Mouse (Mus musculus): ENCODE measurements at regions not wholly inside any gene's neighbourhood (a gene's known extent, or its start where the extent isn't known, plus 50 kb on each side); places are given as distances from the start of the nearest gene placed in this dataset.

DNA sequence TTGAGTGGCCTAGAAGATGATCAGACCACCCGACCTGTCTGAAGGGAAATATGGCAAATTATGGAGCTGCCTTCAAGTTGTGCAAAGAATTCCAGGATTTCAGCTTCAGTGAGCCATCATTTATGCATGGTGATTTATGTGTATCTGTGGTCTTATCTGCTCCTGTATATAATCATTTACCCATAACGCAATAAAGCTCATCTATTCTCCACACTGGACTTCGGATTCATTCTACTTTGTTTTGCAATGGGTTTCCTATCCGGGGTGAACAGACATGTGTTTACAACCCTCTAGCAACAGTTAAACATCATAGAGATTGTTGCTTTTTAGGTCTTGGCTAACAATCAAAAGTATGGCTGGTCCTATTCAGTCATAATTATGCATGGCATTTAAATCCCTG, 145.1 kb downstream of the Pcdh10 start:
- DNase-seq: no peak

DNA sequence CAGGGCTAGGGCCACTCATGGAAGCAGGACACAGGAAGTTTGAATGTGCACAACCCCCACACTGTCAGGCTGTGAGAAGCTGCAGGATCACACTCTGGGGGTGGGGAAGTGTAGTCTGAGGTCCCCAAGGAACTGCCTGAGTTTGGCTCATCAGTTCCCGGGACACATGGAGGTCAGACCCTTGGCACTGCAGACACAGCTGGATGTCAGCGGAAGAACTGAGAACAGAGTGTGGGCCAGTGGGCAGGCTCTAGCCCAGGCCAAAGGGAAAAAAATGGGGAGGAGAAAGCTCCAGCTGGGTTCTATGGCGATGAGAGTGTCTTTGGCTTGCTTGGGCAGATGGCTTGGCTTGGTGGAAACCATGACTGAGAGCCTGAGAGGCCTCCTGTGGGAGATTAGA, 168.9 kb downstream of the Pcdh10 start:
- no peak for DNase-seq

DNA sequence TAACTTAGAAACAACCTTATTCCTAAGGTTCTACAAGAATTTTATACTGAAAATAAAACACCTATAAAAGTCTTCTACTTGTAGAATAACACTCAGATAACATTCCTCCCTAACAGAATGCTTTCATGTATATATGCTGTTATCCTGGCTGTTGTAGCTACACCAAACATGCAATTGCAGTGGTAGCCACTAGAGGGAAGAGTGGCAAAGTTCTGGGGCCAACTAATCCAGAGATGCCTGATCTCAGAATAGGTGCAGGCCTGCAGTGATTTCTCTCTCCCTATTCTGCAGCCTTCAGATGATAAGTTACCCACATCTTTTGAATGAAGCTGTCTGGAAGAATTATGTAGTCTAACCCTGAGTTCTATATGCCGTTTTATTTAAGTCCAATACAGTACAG, 177.5 kb downstream of the Pcdh10 start:
- peak; percentile 25 for DNase-seq

DNA sequence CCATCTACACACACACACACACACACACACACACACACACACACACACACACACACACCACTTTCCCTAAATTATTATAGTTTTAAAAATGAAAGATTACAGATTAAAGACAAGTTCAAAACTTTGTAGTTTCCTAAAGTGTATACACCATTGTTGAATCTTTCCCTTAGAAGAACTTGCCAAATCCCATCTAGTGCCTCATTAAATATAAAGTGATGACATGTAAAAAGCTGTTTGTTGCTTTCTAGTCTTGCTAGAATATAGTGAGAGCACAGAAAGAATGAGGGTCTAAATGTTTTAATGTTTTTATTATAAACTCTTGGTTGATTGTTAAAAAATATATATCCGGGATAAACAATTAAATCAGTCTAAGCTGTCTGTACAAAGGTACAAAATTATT, 194.8 kb downstream of the Pcdh10 start:
- DNase-seq: no peak

DNA sequence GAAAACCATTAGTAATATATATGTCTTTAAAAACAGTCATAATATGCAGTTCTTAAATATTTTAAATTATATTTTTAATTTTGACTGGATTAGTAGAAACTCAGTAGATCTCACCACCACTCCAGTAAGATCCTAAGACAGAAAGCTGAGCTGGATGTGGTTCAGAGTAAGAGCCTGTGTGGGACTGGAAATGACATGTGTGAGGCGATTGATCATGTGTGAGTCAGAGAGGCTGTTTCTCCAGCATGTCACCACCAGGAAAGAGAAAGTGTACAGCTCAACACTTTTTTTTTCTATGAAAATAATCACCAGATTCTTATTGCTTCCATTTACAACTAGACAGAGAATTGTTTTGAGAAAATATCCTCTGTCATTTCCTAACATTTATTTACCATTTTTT, 198.8 kb downstream of the Pcdh10 start:
- no peak for DNase-seq

DNA sequence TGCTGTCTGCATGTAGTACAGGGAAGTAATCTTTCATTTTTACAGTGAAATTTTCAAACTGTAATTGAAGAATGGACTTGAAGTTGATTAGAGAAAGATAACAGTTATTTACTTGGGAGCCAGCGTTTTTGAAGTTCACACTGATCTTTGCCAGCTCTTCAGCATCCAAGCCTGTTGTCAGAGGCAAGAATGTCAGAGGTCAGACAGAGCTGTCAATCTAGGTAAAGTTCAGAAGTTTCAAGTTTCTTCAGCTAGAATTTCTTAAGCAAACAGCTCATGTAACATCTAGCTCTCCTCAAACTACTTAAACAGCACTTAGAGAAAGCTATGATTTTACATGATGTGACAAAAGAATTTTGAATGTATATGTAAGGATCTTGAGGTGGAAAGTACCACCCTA, 215.4 kb downstream of the Pcdh10 start:
- DNase-seq: no peak

DNA sequence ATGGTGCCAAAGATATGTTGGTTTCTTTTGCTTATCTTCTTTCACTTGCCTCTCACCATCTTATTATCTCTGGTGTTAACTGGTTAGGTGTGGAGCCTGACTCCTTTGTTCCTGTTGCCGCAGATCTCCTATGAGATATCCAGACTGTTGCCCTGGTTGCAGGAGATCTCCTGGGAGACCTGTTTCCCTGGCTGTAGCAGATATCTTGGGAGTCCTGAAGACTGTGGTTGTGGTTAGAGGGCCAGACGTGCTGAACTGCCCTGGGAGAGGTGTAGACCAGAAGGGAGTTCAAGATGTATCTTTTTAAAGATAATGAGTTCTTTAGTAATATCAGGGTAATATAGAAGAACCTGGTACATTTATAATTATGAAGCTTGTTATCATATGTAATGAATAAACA, 224.1 kb downstream of the Pcdh10 start:
- DNase-seq: no peak

DNA sequence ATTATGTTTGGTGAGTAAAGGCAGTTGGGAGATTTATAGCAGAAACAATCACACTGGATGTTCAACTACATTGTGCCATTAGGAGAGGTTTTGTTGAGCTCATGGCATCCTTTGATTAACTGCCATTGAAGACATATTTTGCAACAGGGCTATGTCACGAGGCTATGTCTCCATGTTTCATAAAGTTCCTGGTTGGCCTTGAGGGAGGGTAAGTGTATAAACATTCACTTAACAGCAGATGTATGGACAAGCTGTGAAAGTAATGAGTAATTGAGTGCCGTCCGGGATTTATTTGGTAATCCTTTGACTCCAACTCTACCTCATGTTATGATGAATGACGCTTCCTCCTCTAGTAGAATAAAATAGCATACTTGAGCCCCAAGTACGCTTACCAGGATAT, 225.0 kb downstream of the Pcdh10 start:
- no peak for DNase-seq

DNA sequence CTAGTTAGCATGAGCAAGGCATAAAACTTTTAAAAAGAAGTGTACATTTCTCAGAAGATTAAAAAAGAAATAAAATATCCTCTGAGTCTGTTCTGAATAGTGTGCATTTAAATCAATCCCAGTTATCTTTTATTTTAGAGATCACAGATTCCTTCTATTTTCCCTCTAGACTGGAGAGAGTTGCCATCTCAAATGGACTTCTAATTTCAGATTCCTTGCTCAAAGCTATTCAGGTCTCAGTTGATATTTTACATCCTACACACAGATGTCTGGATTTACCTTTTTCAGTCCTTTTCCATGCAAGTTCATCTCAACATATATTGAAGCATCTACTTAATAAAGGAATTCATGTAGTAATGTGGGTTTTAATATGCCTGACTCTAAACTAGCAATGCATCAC, 242.5 kb downstream of the Pcdh10 start:
- no peak for DNase-seq

DNA sequence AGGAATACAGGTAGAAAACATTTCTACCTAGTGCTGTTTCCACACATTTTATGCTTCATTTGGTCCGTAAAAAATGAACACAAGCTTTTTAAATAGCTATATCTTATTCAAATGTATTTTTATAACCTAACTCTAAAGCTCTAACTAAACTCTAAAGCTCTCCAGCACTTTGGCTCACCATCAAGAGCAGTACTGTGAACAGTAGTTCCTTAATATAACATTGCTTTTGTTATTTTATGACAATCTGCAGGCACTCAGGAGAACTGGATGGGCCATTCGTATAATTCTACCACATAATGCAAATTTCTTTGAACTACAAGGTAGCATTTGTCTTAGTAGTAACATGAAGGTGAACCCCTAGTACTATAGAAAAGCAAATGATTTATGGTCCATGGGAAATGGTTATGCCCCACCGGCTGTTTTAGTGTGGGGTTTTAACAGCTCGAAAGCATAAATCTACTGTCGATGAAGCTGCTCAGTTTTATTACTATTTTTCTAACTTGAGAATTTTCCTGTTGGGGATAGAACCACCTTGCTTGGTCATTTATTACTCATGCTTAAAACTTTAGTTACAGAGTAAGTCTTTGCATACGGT, 267.8 kb downstream of the Pcdh10 start:
- no peak for DNase-seq

DNA sequence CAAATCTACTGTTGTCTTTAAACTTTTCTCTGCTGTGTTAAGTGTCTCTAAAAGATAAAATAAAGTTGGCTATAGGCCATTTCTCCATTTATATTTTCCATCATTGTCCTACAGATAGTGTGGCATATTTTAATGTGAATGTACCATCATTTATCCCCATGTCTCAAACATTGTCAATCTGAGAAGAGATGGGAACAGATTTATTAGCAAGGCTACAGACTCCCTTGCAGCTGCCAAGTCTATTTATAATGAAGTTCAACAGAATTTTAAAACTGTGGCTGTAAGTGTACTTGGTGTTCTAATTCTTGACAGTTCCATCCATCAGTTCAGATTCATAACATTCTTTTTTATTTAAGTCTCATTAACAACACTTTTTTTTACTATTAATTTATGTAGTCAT, 271.2 kb downstream of the Pcdh10 start:
- DNase-seq: no peak

DNA sequence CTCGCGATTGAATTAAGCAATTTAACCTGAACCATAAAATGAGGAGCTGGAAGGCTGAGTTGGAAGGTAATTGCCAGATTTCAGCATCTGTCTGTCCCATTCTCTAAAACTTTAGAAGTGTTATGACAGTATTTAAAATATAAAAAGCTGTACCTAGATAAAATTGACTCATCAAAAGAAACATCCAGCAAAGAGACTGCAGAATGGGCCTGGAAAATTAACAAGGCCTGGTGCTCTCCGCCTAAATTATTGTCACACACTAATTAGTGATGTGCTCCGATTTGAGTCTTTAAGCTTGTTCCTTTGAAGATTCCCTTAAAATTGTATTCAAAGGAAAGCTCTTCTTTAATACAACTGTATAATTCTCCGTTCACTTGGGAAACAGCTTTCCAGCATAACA, 278.8 kb downstream of the Pcdh10 start:
- no peak for DNase-seq

DNA sequence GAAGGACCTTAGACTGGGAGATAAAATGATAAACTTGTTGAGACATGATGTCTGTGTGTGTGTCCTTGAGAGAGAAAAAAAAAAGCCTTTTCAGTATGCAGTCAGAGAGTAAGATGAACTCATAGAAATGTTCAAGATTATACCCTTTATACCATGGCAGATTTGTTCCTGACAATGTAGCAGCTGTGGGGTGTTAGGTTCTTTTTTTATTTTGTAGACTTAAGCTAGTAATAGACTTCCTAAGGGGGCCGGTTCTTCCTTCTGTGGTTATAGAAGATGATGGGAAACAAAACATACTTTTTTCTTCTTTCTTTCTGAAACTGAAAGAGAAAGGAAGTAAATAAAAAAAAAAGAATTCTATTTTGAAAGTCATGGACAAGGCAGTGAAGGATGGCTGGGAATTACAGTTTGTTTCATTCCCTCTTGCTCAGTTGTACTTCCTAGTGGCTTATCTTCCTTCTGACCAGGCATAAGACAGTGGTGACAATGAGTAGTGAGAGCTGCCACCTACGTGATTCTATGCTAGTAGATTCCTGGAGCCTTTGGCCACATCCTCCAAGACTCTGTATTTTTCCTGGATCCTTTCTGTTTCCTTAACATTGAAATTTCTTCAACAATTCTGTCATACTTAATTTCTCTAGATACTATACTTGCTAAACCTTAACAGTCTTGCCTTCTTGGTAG, 280.0 kb downstream of the Pcdh10 start:
- DNase-seq: no peak

DNA sequence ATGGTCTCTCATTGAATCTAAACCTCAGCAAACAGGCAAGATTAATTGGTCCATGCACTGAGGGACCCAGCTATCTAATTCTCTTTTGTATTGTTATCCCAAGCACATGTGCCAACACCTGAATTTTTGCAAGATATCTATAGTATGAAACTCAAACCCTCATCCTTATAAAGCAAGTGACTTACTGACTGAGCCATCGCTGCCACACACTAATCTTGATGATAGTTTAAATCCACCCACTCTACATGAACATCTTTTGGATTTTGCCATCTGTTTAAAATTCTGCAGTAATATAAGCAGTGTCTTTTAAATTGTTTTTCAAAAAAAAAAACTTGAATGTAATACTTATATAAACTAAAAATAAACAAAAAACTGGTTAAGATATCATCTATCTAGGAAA, 280.9 kb downstream of the Pcdh10 start:
- no peak for DNase-seq

DNA sequence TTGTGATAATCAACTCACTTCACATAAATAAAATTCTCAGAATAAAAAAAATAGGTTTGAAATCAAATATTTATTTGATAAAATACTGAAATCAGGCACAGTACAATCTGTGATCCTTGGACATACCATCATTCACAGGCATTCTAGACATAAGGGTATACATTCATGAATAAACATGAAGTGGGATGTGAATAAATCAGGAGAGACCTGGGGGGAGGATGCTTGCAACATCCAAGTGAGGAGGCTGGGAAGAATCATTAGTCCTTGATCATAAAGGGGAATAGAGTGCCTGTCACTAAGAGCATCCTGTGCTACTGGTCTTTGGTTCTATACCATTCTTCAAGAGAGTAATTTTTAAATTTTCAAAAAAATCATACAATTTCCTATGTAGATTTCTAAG, 292.2 kb downstream of the Pcdh10 start:
- DNase-seq: no peak

DNA sequence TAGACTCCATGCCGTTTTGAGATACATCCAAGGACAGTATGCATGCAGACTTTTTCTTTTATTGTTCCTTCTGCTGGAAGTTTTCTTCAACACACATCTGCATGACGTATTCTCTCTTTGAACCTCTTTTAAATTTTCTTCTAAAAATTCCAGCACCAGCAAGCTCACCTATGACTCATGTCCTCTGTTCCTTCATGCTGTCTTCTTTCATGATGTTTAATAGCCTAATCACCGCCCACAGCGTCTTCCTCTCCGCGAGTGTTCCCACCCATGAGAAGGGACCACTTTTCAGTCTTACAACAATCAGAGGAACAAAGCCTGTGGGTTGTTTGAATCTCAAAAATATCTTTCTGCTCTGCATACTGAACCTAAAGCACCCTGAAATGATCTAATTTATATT, 299.5 kb downstream of the Pcdh10 start:
- DNase-seq: no peak

DNA sequence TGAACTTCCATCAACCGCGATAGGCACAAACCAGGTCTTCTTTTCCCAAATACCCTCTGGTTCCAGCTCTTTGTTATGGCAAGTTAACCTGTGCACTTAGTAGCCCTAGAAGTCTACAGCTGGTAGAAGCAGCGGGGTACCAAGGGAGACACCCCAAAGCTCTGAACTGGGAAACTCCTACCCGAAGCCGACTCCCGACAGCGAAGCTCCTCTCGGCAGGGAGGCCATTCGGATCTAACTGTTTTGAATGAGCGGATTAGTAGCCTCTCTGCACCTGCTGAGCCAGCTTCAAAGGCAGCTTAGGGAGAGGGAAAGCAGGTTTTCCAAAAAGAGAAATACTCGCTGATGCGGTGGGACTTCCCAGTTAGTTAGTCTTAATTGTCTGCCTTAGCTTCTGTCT, 303.2 kb downstream of the Pcdh10 start:
- no peak for DNase-seq

DNA sequence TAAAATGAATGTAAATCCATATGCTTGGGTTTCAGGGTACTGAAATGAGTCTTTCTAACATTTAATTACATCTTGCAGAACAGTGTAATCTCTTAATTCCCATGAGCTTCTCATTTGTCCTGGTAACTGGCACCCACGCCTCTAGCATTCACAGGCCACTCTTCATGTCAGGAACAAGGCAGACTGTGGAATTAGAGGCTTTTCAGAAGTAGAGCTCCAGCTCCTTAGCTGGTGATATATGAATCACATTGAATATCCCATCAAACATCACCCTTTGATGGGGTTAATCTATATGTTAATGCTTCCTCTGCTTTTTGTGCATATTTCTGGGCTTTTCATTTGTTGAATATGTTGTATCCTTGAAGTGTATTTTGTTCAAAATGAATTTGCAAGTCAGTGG, 329.7 kb downstream of the Pcdh10 start:
- DNase-seq: no peak
